Mouse (Mus musculus): ENCODE data around the gene Fam241b. TPM values are rescaled to one million over a fixed set of nuclear protein-coding genes. Genes with fewer than 3 reads are reported as not detected.

The Fam241b gene
- total and polyA plus RNA-seq, 3 experiments: 11.2 to 19.0 TPM; not detected in 1

DNA sequence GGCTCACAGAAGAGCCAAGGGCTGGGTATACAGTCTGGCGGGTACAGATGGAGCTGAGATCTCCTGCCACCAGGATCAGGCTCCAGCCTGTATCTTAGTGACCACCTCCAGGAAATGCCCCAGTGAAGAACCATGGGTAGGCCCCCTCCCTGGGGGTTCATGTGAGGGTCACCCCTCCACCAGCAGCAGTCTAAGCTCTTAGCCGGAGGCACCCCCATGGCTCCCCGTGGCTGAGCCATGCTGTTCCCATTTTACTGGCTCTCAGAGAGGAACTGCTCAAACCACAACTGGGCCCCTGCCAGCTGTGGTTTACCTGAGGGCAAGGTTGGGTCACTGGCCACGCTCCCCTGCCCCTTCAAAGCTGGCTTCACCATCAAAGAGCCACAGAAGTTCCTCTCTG lies 46.2 kb upstream of the Fam241b start:
- DNase-seq (ENCODE audit: low read depth, low spot score): no peak
- H3K27ac ChIP-seq (ENCODE audit: control insufficient read depth, low read depth, low read length): no peak overlapping the region
- no peaks in the 10 kb centered on the region for H3K27me3 ChIP-seq (ENCODE audit: control insufficient read depth in 1 of 2, insufficient read depth in 2 of 2, low read length in 2 of 2)

DNA sequence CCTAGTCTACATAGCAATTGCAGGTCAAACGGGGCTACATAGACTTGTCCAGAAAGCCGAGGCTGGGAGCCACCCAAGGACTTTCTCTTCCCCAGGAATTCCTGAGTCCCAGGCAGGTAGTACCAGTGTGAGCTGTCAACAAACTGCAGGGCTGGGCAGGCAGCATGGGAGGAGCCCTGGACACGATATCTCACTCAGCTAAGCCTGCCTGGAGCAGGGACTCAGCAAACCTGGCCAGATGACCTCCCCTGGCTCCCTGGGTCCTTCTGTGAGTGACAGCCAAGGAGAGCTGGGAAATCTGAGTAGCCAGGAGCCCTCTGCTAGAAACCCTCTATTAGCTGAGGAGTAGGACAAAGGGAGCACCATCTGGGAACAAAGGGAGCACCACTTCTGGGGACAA lies 45.6 kb upstream of the Fam241b start:
- H3K27ac ChIP-seq (ENCODE audit: control insufficient read depth, low read depth, low read length): no peak overlapping the region
- no peak overlapping the region for H3K9ac ChIP-seq (ENCODE audit: control insufficient read depth, low read depth, low read length, poor library complexity, severe bottlenecking)
- H3K27me3 ChIP-seq (ENCODE audit: control insufficient read depth in 1 of 2, insufficient read depth in 2 of 2, low read length in 2 of 2): no peaks in the 10 kb centered on the region
- no peak for DNase-seq (ENCODE audit: low read depth, low spot score)
- H3K4me3 ChIP-seq (ENCODE audit: control insufficient read depth in 1 of 2, insufficient read depth in 1 of 2, low read depth in 2 of 2, low read length in 2 of 2): no peak overlapping the region
- H3K4me1 ChIP-seq (ENCODE audit: control insufficient read depth in 1 of 2, insufficient read depth in 2 of 2, low read length in 2 of 2): no peaks in the 10 kb centered on the region
- H3K36me3 ChIP-seq (ENCODE audit: control insufficient read depth in 1 of 2, insufficient read depth in 2 of 2, low read length in 2 of 2): no peaks in the 10 kb centered on the region
- TF ChIP-seq MYC (IDR thresholded peaks at IDR 0.05; ENCODE audit: low read depth, low read length): no peak
- no peak for TF ChIP-seq GABPA (IDR thresholded peaks at IDR 0.05; ENCODE audit: low read depth, low read length)
- TF ChIP-seq NRF1 (IDR thresholded peaks at IDR 0.05; ENCODE audit: insufficient read depth, low read depth, low read length, poor library complexity, severe bottlenecking): no peak
- no peak for TF ChIP-seq TCF12 (IDR thresholded peaks at IDR 0.05; ENCODE audit: low read depth, low read length)
- TF ChIP-seq MAFK (IDR thresholded peaks at IDR 0.05; ENCODE audit: borderline replicate concordance, low read depth, low read length): no peak
- TF ChIP-seq SMC3 (IDR thresholded peaks at IDR 0.05; ENCODE audit: low read depth, low read length): no peak
- TF ChIP-seq POLR2AphosphoS5 (IDR thresholded peaks at IDR 0.05; ENCODE audit: borderline replicate concordance, low read depth, low read length): no peak
- TF ChIP-seq ZC3H11A (IDR thresholded peaks at IDR 0.05; ENCODE audit: low read depth, low read length): no peak
- no peak for TF ChIP-seq TAL1 (IDR thresholded peaks at IDR 0.05; ENCODE audit: low read length)
- no peak for TF ChIP-seq SIN3A (IDR thresholded peaks at IDR 0.05; ENCODE audit: low read length)
- no peak for TF ChIP-seq RAD21 (IDR thresholded peaks at IDR 0.05; ENCODE audit: low read depth, low read length)
- no peaks in the 10 kb centered on the region for H3K79me2 ChIP-seq (ENCODE audit: control insufficient read depth, insufficient read depth, low read length, poor library complexity)
- H3K9me3 ChIP-seq (replicated peaks; ENCODE audit: insufficient read depth, low read length): no peaks in the 10 kb centered on the region

More for the DNA sequence above, 46.2 kb upstream of the Fam241b start:
- Histone ChIP-seq H3K9ac (ENCODE audit: control insufficient read depth, low read depth, low read length, poor library complexity, severe bottlenecking) (no peak overlapping the region), H3K4me1 (ENCODE audit: control insufficient read depth in 1 of 2, insufficient read depth in 2 of 2, low read length in 2 of 2) (no peaks in the 10 kb centered on the region), H3K79me2 (ENCODE audit: control insufficient read depth, insufficient read depth, low read length, poor library complexity) (no peaks in the 10 kb centered on the region), H3K9me3 (replicated peaks; ENCODE audit: insufficient read depth, low read length) (no peaks in the 10 kb centered on the region), H3K4me3 (ENCODE audit: control insufficient read depth in 1 of 2, insufficient read depth in 1 of 2, low read depth in 2 of 2, low read length in 2 of 2) (no peak overlapping the region), H3K36me3 (ENCODE audit: control insufficient read depth in 1 of 2, insufficient read depth in 2 of 2, low read length in 2 of 2) (no peaks in the 10 kb centered on the region)
- TF ChIP-seq ZNF384 (IDR thresholded peaks at IDR 0.05; ENCODE audit: low read depth, low read length): no peak
- TF ChIP-seq CHD2 (IDR thresholded peaks at IDR 0.05; ENCODE audit: low read length): no peak
- no peak for TF ChIP-seq TCF12 (IDR thresholded peaks at IDR 0.05; ENCODE audit: low read depth, low read length)

DNA sequence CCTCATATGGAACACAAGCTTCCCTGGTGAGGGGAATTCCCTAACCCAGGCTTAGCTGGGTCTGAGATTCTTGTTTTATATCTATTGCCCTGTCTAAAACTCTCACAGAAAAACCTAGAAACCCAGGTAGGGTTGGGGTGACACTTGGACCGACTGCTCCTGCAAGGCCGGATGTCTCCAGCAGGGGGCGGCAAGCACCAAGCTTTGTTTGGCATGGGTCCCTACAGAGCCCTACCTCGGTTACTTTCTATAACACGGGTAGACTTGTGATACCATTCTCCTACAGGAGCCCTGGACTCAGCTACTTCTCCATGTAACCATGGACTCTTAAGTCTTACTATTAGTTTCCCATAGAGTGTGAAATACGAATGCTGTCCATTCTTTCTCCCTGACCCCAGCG lies 43.2 kb upstream of the Fam241b start:
- no peaks in the 10 kb centered on the region for H3K79me2 ChIP-seq (ENCODE audit: control insufficient read depth, insufficient read depth, low read length, poor library complexity)
- H3K4me3 ChIP-seq (ENCODE audit: control insufficient read depth in 1 of 2, insufficient read depth in 1 of 2, low read depth in 2 of 2, low read length in 2 of 2): no peak overlapping the region
- no peak overlapping the region for H3K9ac ChIP-seq (ENCODE audit: control insufficient read depth, low read depth, low read length, poor library complexity, severe bottlenecking)
- no peak overlapping the region for H3K27ac ChIP-seq (ENCODE audit: control insufficient read depth, low read depth, low read length)
- H3K36me3 ChIP-seq (ENCODE audit: control insufficient read depth in 1 of 2, insufficient read depth in 2 of 2, low read length in 2 of 2): no peaks in the 10 kb centered on the region
- no peaks in the 10 kb centered on the region for H3K27me3 ChIP-seq (ENCODE audit: control insufficient read depth in 1 of 2, insufficient read depth in 2 of 2, low read length in 2 of 2)
- H3K9me3 ChIP-seq (replicated peaks; ENCODE audit: insufficient read depth, low read length): no peaks in the 10 kb centered on the region
- H3K4me1 ChIP-seq (ENCODE audit: control insufficient read depth in 1 of 2, insufficient read depth in 2 of 2, low read length in 2 of 2): no peaks in the 10 kb centered on the region
- no peak for TF ChIP-seq POLR2AphosphoS2 (IDR thresholded peaks at IDR 0.05; ENCODE audit: low read length)
- TF ChIP-seq EP300 (IDR thresholded peaks at IDR 0.05; ENCODE audit: low read depth in 1 of 2, low read length in 2 of 2): no peak
- TF ChIP-seq CTCF (IDR thresholded peaks at IDR 0.05 in 2 of 3, conservative IDR thresholded peaks at IDR 0.05 in 1 of 3; ENCODE audit: control insufficient read depth in 1 of 3, insufficient read depth in 1 of 3, low read depth in 2 of 3, low read length in 3 of 3, poor library complexity in 1 of 3, severe bottlenecking in 1 of 3): peak; percentile 83 to 99 (median 98)
- peak; percentile 100 for TF ChIP-seq SMC3 (IDR thresholded peaks at IDR 0.05; ENCODE audit: low read depth, low read length)
- TF ChIP-seq ZMIZ1 (IDR thresholded peaks at IDR 0.05; ENCODE audit: low read depth, low read length): no peak
- TF ChIP-seq UBTF (IDR thresholded peaks at IDR 0.05; ENCODE audit: borderline replicate concordance, insufficient read depth, low read depth, low read length): no peak
- 0 out of 2 replicates have a peak, but pooled peaks have one; percentile 17 for TF ChIP-seq ELF1 (IDR thresholded peaks at IDR 0.05; ENCODE audit: low read depth, low read length)
- no peak for TF ChIP-seq ZNF384 (IDR thresholded peaks at IDR 0.05; ENCODE audit: low read depth, low read length)
- peak; percentile 99 for TF ChIP-seq ZC3H11A (IDR thresholded peaks at IDR 0.05; ENCODE audit: low read depth, low read length)
- TF ChIP-seq SIN3A (IDR thresholded peaks at IDR 0.05; ENCODE audit: low read length): peak; percentile 20; the same call in 1 of the 2 replicates
- no peak for TF ChIP-seq USF1 (IDR thresholded peaks at IDR 0.05; ENCODE audit: low read depth, low read length)
- peak; percentile 40; the same call in 1 of the 2 replicates for TF ChIP-seq MYC (IDR thresholded peaks at IDR 0.05; ENCODE audit: low read depth, low read length)
- DNase-seq (ENCODE audit: low read depth, low spot score): peak; percentile 79
